Mouse (Mus musculus) central nervous system, embryonic 11.5 days (tissue): ENCODE measurements around the gene Fam120b. TPM values are rescaled to one million over a fixed set of nuclear protein-coding genes. Genes with fewer than 3 reads are reported as not detected.

Source experiments
- polyA plus RNA-seq: library from polyadenylated mRNA; depleted of rRNA; stranded (reverse); fragments of >200 nt; gene quantifications from 2 replicates; pipeline ENCODE4 v1.2.3, GENCODE M21; 2012; rRNA removed

Fam120b gene
- polyA plus RNA-seq: 16.4 and 20.1 TPM in 2 replicates

GRCm38 (mm10) chr17:15395997-15396675 lies at the start of gene Fam120b:
Gene Fam120b, plus strand, starts transcription at chr17:15396202.

GRCm38 (mm10) chr17:15376494-15377181 lies 19.4 kb upstream of the Fam120b start, which contains the start of gene Dll1:
Gene Dll1, minus strand, starts transcription at chr17:15376872.

Other genes with a start within 250 kb of the Fam120b start
- 78.6 and 121 TPM in 2 replicates for gene Dll1, start 19.3 kb upstream of the Fam120b start, polyA plus RNA-seq
- gene Psmb1, start 103.5 kb downstream of the Fam120b start, polyA plus RNA-seq: 194 and 198 TPM in 2 replicates
- 36.6 and 82.1 TPM in 2 replicates for gene Tbp, start 103.7 kb downstream of the Fam120b start, polyA plus RNA-seq
- 29.4 and 39.3 TPM in 2 replicates for gene Pdcd2, start 131.1 kb downstream of the Fam120b start, polyA plus RNA-seq
- 3.8 and 4.1 TPM in 2 replicates for gene Prdm9, start 168.2 kb downstream of the Fam120b start, polyA plus RNA-seq